Mouse (Mus musculus): Measurements from ENCODE around the gene Mbnl1.
"Not testable (repeated sequence)": the region's sequence is repeated elsewhere in the genome, so short reads cannot be mapped to it uniquely, and the experiment has no call there.

Gene Mbnl1

GRCm38 (mm10) chr3:60494774-60495535 is 22.3 kb downstream of the Mbnl1 start:
- DNase-seq, result not testable (repeated sequence)

- no peak for DNase-seq
Measured at GRCm38 (mm10) chr3:60496197-60496596, 23.6 kb downstream of the Mbnl1 start.

DNA sequence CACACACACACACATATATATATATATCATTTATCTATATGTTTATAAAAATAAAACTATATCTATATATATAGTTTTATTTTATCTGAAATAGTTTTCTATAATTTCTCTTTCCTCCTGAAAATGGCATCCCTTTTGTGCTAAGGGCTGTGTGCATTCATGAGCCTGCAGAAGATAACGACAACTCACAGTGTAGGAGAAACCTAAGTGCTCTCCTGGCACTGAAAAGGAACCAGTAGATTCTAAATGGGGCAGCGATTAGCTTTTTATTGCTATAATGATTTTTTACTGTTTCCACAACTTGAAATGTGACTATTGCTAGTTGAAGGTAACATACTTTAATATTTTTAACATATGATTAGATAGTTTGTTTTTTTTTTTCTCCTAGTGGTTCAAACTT is 25.5 kb downstream of the Mbnl1 start:
- DNase-seq, result no peak

- no peak for DNase-seq
Measured at GRCm38 (mm10) chr3:60498646-60499045, 26.0 kb downstream of the Mbnl1 start.

GRCm38 (mm10) chr3:60499157-60499578 is 26.5 kb downstream of the Mbnl1 start:
- no peak for DNase-seq

- DNase-seq, result no peak
Measured at GRCm38 (mm10) chr3:60499718-60500450, 27.3 kb downstream of the Mbnl1 start.

DNA sequence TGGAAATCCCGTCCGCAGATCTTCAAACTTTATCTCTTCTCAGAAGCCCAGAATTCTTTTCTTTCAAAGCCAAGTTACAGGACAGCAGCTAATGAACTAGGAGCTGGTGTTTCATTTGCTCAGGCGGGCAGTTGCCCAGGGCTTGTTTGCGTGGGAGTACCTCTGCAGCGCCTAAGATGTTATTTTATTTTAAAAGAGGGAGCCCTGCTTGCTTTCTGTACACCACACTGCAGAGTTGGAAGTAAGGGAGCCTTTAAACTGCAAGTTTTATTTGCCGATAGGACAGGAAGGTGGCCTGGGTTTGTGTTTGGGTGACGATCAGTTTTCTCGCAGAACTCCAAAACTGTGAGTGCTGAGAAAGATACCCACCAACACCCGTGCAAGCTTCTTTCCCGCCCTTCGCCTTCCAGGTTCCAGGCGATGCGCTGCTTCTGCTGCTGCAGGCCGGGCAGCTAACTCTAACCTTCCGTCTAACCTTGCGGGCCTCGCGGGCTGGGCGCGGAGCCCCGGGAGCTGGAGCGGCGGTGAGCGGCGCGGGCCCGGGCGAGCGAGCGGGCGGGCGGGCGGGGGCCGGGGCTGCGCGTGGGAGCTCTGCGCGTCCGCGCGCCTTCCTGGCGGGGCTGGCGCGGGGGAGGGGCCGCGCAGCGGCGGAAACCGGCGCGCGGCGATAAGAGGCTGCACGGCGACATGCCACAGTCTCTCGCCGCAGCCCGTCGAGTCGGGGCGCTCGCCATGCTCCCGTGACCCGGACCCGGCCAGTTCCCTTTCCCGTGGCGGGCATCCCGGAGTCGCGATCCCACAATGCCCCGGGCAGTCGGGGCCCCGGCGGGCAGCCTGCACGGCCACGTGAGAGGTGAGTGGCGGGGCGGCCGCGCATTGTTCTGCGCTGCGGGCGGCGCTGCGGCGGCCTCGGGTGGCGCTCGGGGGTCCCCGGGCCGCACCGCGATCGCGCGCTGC is 28.2 kb downstream of the Mbnl1 start:
- DNase-seq, result peak; percentile 74

- DNase-seq, result no peak
Measured at GRCm38 (mm10) chr3:60501561-60502151, 29.0 kb downstream of the Mbnl1 start.

DNA sequence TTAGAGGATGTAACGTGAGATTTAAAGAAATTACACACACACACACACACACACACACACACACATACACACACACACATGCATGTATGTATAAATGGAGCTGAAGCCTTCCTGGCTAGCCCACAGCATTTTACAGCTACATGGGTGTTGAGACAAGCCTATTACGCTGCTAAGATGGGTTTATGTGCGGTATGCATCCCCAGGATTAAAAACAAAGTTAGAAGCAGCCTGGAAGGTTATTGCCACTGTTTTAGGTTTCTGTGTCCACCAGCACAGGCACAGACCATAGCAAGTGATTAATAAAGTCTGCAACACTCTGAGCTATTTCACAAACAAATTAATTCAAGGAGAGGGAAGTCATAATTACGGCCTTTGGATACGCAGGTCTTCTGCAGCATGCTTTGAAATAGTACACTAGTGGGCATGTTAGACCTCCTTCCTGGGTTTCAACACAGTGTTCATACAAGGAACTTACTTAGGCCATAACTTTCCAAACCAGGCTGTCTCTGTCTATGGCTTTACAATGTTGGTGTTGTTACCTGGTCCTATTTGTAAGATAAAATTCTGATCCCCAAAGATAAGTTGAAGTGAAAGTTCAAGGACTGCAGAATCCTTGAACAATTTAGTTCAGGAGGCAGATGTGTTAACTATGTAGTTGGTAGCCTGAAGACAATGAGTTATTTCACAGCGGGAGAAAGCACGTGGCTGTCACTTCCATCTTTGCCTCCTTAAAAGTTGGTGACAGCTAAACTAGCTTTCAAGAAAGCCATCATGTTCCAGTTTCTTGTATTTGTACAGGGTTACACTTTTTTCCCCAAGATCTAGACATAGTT is 29.7 kb downstream of the Mbnl1 start:
- no peak for DNase-seq

GRCm38 (mm10) chr3:60503196-60503595 is 30.6 kb downstream of the Mbnl1 start:
- no peak for DNase-seq

DNA sequence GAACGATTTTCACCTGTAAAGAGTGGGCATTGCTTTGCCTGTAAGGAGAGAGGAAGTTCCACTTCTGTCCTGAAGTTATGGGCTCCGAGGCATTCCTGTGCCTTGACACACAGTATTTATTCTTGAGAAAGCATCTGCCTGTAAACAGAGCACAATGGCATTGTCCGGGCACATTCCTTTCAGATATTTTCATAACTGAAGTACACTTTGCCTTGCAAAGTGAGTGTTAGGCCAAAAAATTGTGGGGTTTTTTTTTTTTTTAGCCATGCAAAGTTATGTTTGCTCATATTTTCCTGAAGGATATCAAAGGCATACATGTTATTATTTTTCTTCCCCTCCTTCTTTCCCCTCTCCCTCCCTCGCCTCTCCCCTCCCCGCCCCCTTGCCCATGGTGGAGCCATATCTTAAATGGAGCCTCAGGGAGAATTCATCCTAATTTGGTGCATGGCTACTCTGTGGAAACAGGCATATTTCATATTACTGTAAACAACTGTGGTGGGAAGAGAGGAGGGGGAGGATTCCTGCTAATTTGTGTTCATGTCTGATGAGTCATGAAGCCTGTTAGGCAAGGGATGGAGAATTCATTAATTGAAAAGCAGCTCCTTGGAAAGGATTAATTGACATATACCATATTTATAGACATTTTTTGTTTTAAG is 32.3 kb downstream of the Mbnl1 start:
- DNase-seq, result no peak

GRCm38 (mm10) chr3:60506821-60507220 is 34.2 kb downstream of the Mbnl1 start:
- DNase-seq, result no peak

DNA sequence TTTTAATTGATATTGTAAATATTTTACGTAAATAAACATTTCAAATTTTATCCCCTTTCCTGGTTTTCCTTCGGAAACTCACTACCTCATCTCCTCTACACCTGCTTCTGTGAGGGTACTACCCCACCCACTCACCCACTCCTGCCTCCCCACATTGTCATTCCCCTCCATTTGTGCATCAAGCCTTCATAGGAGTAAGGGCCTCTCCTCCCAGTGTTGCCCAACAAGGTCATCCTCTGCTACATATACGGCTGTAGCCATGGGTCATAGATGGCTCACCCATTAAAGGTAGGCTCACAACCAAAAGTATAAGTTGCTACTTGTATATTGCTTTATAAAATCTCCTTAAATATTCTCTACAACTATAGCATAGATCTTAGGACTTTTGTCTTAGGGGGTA is 34.9 kb downstream of the Mbnl1 start:
- DNase-seq, result no peak

DNA sequence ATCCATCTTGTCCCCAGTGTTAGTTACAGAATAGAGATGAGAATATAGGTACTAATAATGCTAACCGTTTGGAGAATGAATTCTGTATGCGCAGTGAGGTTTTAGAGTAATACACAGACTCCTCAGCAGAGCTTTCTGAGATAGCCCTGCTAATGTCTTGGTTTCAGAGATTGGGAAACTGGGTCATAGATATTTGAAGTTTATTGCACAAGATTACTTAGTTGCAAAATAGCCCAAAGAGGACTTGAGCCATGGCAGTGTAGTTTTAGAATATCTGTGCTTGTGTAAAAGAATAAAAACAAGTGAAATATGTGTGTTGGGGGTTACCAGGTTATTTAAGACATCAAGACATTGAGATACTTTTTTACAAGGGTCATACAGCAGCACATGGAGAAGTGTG is 35.3 kb downstream of the Mbnl1 start:
- DNase-seq, result no peak

DNA sequence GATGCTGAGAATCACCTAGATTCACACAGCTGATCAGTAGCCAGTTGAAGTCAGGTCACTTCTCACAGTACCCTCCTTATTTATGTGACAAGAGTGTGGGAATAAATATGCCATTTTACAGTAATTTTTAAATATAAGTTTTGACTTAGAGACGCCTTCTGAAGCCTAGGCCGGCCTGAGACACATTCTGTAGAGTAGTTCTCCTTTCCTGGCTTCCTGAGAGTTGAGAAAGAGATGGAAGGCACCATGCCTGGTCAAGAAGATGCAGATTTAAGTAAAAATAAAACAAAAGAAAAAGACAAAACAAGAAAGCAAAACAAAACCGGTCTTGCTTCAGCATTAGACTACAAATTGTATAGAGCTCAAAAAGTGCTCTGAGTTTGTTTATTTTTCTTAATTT is 38.6 kb downstream of the Mbnl1 start:
- DNase-seq, result no peak

GRCm38 (mm10) chr3:60513337-60513736 is 40.7 kb downstream of the Mbnl1 start:
- DNase-seq, result no peak

GRCm38 (mm10) chr3:60513746-60514145 is 41.1 kb downstream of the Mbnl1 start:
- no peak for DNase-seq

DNA sequence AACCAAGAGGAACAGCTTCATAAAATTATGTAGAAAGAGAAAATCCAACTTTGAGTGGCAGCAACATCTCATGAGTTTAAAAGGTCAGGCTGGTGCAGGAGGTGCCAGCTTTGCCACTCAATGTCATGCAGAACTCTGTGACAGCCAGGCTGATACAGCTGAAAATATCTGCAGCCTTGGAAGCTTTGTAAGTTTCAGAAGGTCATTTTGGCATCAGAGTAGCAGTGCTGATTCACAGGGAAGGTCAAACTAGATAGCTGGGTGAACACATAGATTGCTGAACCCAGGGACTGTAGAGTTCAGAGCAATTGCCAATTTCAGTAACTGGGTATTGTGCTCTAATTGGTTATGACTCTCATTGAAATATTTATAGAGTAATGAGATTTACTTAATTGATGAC is 42.8 kb downstream of the Mbnl1 start:
- no peak for DNase-seq

- DNase-seq, result no peak
Measured at GRCm38 (mm10) chr3:60516054-60516674, 43.5 kb downstream of the Mbnl1 start.

- no peak for DNase-seq
Measured at GRCm38 (mm10) chr3:60517234-60517787, 44.7 kb downstream of the Mbnl1 start.

DNA sequence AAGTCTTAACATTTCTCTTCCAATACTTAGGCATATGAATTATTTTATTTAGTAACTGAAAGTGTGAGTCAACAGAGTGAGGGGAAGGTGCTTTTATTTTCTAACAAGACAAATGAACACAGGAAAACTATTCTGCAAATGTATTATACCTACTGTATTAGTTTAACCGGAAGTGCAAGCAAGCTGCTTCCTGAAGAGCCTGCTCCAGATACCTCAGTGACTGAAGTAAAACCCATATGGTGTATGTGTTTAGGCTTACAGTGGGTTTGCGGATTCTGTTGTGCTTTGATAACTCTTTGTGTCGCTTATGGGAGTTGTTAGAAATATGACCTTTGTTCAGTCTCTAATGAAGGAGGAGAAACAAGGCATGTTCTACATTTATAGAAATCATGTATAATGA is 46.7 kb downstream of the Mbnl1 start:
- DNase-seq, result no peak

All from right cerebral cortex, postnatal 4 days (tissue).